Mouse (Mus musculus) monocyte, adult 2 months (primary cell): ENCODE measurements around the gene Mex3d.
A peak's percentile ranks its signal among the peaks of the same experiment; 100 is the strongest.

ENCODE experiments used
- DNase-seq, 2 experiments: peaks; one replicate each; pipeline ENCODE4 v3.0.0; 2022; ENCODE audit warnings: low spot score in 2 of 2, low read depth in 1 of 2

The Mex3d gene

DNA sequence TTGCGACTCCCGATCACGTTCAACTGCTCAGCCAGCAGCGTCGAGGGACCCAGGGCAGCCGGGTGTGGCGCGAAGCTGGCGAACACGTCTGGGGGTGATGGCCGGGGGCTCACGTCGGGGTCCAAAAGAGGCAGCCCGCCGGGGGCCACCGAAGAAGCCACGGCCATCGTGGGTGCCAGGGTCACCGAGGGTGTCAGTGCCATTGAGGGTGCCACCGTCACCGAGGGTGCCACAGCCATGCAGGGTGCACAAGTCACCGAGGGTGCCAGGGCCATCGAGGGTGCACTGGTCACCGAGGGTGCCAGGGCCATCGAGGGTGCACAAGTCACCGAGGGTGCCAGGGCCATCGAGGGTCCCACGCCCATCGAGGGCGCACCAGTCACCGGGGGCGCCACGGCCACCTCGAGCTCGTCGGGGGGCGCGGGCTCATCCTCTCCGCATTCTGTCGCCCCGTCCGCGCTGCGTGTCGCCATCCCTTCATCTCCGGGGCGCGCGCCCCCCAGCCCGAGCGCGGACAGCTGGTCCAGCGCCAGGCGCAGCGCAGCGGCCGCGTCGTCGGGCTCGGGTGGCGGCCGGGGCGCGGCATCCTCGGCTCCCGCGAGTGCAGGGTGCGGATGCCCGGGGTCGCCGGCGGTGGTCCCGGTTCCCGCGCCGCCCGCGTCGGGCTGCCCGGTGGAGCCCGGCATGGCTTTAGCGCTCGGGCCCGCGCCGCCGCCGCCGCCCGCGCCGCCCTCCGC is 556 bp downstream of the Mex3d start:
- no peak for DNase-seq

DNA sequence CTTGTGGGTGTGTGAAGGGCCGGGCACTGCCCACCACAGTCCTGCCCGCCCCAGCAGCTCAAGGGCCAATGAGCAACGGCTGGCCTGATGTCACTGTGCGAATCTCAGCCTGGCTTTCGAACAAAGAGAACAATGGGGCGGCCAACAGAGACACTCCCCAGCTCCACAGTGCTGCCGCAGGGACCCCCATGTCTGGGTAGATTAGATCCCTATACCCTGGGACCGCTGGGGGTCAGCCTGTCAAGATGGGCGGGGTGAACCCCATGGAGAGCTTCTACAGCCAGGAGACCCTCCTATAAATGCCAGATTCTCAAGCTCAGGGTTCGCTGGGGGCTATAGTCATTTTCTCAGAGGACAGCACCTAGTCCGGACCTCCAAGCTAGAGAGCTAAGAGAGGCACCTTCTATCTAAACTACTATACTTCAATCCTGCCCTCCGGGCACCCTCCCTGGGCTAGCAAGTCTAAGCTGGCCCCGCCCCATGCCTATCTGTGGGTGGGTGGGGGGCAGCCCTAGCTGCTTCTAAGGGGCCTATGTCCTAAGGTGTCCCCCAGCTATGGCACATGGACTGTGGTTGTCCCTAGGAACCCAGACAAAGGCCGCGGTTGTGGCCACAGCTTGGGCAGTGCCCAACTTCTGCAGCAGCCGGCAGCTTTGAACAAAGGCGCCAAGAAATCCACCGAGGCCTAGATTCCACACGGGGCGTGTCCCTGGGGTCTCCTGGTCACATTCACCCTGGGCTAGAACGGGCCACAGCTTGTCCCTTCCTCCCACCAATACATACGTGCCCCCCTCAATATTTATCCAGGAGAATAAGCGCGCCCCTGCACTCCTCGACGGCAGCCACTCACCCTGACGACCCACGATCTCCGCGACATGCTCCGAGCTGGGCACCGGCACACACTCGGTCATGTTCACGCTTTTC is 1.4 kb downstream of the Mex3d start:
- no peak for DNase-seq

DNA sequence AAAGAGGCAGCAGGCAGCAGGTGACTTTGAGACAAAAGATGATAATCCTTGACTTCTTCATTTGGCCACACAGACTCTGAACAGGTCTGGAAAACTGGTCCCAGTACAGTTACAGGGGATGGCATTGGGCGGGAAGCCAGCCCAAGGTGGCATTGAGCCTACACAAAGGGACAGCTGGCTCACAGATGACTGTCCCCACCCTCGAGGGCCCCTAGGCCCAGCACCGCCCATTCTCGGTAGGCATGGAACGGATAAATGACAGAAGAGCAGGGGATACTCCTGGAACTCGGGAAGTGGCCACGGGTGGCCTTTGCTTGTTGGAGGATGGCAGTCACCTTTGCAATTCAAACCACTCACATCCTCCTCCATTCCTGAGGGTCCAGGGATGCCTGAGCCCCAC is 2.1 kb downstream of the Mex3d start:
- DNase-seq, result no peak

DNA sequence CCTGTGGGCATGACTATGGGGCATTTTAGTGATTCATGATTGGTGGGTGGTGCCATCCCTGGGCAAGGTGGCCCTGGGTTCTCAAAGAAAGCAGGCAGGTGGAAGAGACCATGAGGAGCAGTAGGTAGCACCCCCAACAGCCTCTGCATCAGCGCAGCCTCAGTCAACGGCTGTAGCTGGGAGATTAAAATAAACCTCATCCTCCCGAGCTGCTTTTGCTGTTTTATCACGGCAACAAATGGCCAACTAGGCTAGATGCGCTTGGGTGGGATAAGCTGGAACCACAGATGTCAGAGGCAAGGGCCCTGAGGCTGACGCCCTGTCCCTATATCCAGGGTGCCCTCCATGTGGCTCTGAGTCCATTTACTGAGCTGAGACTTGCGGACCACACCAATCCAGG is 2.8 kb downstream of the Mex3d start:
- no peak for DNase-seq

DNA sequence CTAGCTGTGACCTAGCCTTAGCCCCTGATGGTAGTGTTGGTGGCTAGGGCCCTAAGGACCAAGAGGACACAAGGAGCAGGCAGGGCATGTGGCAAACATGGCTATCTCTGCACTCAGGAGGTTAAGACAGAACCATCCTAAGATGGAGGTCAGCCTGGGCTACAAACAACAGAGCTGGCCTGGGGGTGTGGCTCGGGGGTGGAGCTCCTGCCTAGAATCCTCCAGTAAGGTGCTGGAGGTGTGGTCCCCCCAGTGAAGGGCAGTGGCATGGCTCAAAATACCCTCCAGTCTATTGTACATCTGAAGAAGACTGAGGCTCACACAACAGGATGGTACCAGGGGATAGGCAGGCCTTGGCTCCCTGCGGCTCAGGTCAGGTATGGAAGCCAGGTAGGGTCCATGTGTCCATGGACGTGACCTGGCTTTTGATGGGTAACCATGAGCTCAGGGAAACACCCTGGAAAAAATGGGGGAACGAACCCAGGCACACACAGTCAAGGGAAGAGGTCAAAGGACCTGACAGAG is 3.3 kb downstream of the Mex3d start:
- DNase-seq, result no peak

DNA sequence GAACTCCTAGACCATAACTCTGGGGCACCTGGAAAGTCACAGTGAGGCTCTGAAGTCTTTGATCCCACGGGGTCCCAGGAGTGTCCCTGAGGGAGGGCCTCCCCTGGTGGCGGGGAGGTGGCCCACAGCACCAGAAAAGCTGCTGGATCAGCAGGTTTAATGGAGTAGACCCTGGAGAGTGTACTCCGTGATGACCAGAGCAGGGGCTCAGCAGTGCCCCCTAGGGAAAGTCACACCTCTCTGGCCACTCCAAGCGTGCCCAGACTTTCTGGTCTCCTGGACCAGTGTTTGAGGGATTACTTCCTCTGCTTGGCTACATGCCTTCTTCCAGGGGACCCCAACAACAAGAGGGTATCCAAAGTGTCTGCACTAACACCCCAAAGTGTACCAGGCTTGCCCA is 4.0 kb downstream of the Mex3d start:
- DNase-seq, result no peak

DNA sequence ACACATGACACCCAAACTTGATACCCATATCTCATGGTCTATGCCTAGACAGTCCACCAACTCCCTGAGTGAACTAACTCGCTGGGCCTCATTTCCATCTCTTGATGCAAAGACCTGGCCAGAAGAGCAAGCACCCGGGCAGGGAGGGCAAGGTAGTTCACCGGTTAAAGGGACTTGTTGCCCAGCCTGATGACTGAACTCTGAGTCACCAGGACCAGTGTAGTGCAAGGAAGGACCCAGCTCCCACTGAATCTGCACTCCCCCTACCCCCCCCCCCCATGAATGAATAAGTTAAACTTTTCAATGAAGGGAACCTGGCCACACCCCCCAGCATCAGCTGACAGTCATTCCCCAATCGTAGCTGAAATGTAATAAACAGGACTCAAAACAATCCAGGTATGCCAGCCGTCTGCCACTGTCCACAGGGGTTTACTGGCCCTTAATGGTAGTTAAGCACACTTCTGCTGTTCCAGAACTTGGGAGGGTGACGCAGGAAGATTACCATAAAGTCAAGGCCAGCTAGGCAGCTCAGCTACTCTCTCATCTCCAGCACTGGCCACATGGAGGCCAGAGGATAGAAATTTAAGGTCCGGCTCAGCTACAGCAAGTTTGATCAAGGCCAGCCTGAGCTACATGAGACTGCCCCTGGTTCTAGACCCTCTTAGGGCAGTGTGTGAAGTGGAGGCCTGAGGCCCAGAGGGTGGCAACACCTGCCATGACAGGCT is 4.7 kb downstream of the Mex3d start:
- no peak for DNase-seq

DNA sequence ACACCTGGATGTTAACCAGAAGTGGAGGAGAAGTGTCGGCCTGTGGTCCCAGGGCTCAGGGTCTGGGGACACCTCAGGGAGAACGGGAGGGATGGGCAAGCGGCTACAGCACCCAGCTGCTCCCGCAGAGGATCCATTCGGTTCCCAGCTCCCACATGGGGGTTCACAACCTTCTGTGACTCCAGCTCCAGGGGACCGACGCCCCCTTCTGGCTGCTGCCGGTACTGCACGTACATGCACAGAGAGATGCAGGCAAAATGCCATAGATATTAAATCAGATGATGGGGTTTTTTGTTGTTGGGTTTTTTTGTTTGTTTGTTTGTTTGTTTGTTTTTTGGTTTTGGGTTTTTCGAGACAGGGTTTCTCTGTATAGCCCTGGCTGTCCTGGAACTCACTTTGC is 9.7 kb downstream of the Mex3d start:
- no peak for DNase-seq

DNA sequence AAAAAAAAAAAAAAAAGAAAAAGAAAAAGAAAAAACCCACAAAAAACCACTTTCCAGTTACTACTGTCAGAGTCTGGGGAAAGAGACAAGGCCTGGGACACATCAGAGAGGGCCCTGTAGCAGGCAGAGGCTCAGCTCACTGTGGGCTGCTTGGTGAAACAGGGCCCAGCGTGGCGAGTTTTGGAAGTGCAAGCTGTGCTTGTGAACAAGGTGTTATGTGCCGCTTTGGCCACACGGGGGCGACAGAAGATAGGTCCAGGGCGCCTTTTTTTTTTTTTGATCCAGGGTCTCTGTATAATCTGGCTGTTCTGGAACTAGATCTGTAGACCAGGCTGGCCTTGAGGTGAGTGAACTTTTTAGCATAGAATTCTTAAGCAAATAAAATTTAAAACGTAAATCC is 11.3 kb downstream of the Mex3d start:
- peak; percentile 78 to 80 for DNase-seq

DNA sequence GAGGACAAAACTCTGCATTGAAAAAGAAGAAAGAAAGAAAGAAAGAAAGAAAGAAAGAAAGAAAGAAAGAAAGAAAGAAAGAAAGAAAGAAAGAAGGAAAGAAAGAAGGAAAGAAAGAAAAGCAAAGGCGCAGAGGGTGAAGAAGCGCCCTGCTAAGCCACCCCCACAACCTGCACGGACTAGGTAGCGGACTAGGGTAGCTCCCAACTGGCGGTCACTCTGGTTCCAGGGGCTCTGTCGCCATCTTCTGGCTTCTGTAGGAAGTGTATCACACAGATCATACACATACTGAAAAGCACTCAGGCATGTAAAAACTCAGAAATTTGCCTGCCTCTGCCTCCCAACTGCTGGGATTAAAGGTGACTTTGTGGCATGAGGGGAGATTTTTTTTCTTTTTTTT is 13.4 kb downstream of the Mex3d start:
- peak; percentile 45 to 60 for DNase-seq

DNA sequence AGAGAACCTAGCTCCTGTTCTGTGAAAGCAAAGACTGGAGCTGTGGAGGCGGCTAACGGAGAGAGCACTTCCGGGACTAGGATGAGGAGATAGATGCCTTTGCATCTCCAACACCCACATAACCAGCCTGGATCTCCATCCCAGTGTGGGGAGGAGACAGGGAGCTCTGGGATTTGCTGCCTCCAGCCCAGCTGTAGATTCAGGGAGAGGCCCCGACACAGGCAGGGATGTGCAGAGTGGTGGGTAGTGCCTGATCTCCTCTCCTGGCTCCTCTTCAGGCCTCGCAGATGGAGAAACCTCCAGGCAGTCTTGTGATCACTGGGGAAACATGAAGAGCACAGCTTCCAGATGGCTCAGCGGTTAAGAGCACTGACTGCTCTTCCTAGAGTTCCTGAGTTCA is 14.8 kb downstream of the Mex3d start:
- no peak for DNase-seq

DNA sequence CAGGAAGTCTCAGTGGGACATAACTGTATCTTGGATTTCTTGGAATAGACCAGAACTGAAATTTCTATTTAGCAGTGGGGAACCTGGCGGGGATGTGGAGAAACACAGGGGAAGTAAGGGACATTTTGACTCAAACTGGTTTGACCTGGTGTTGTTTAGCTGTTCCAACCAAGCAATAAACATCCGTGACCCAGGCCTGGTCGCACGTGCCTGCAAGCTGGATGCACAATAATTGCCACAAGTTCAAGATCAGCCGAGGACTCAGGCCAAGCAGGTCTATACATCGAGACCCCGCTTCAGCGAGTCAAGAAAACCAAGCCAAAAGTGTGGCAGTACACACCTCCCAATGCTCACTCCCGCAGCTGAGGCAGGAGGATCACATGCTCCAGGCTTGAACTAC is 15.5 kb downstream of the Mex3d start:
- DNase-seq, result no peak

DNA sequence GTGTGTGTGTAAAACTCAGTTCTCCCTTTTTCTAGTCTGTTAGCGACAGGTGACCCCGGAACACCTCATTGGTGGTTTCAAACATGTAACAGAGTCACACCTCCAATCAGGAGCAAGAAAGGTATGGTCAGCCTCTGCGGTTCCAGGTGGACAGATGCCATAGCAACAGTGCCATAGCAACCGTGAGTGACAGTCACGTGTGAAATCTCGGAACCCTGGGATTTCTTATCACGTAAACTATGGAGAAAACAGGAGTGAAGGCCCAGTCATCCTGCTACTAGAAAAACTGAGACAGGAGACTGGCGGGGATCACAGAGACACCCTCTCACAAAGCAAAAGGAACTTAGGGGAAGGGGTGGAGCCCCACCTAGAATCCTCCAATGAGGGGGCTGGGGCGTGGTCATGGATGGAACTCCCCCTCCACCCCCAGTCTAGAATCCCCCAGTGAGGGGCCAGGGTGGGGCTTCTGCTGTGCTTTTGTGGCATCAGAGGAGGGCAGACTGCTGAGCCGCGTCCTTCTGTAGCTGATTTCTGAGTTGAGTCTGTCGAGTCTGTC is 16.0 kb downstream of the Mex3d start:
- no peak for DNase-seq

DNA sequence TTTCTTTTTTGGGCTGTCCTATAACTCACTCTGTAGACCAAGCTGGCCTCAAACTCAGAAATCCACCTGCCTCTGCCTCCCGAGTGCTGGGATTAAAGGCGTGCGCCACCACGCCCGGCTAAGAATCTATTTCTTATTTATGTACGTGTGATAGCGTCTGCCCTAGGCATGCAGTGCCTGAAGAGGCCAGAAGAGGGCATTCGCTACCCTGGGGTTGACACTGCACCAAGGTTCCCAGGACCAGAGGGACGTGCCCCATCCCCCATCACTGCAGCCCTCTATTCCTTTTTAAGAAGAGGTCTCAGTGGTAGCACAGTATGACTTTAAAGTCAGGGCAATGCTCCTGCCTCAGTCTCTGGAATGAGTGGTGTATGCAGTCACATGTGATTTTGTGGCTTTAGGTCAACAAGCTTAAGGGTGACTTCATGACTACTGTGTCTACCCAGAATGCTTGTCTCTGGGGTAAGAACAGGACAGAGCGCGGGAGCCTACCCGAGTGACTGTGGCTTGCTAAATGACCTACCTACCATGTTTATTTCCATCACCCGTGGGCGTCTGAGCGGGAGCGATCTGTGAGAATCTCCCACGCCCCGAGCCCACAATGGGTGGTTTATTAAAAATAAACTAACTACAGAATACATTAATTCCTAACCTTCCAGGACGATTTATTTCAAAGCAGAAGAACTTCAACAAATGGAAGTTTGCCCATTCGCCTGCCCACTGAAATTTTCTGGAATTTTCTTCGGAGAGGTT is 17.3 kb downstream of the Mex3d start:
- DNase-seq, result no peak

DNA sequence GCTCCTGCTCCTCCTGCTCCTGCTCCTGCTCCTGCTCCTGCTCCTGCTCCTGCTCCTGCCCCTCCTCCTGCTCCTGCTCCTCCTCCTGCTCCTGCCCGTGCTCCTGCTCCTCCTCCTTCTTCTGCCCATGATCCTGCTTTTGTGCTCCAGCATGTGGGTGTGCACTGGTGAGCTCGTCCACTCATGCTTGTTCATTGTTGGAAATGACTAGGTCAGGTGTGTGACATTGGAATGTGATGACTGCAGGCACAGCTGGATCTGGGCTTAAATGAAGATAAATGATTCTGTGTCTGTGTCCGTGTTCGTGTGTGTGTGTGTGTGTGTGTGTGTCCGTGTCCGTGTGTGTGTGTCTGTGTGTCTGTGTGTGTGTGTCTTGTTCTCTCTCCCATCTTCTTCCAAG is 19.1 kb downstream of the Mex3d start:
- no peak for DNase-seq

DNA sequence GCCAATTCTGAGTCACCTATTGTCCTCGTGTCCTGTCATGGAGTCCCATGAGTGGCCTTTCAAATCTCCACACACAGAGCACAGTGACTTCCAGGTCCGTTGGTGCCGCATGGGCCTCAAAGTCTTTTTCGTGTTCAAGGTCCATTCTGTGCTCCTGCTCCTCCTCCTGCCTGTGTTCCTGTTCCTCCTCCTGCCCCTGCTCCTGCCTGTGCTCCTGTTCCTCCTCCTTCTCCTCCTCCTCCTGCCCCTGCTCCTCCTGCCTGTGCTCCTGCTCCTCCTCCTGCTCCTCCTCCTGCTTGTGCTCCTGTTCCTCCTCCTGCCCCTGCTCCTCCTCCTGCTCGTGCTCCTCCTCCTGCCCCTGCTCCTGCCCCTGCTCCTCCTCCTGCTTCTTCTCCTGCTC is 19.5 kb downstream of the Mex3d start:
- DNase-seq, result no peak

DNA sequence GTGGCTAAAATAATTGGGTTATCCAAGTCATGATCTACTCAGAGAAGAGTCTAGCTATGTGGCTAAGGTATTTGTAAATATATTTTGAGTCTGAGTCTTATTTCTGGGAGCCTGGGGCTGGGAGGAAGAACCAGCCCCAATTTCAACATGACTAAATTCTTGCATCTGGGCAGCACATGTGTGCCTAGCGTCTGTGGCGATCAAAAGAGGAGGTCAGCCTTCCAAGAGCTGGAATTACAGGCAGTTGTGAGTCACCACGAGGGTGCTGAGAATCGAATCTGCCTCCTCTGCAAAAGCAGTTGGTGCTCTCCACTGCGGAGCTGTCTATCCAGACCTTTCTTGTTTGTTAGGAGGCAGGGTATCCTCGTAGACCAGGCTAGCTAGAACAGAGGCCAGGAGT is 21.7 kb downstream of the Mex3d start:
- no peak for DNase-seq

DNA sequence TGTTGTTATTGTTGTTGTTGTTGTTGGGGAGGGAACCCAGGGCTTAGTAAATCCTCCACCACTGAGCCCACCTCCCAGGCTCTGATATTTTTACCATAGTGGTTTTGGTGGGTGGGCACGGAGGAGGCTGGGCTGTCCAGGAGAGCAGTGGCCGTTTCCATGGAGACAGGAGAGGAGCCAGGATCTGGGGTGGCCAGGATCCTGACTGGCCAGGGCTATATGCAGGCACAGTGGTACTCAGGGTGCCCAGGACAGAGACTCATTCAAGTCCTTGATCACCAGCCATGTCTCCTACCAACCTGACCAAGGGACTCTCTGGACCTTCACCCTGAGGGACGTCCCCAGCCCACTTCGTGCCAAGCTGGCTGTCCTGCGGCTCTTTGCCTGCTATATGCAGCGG is 23.7 kb downstream of the Mex3d start:
- DNase-seq, result no peak

DNA sequence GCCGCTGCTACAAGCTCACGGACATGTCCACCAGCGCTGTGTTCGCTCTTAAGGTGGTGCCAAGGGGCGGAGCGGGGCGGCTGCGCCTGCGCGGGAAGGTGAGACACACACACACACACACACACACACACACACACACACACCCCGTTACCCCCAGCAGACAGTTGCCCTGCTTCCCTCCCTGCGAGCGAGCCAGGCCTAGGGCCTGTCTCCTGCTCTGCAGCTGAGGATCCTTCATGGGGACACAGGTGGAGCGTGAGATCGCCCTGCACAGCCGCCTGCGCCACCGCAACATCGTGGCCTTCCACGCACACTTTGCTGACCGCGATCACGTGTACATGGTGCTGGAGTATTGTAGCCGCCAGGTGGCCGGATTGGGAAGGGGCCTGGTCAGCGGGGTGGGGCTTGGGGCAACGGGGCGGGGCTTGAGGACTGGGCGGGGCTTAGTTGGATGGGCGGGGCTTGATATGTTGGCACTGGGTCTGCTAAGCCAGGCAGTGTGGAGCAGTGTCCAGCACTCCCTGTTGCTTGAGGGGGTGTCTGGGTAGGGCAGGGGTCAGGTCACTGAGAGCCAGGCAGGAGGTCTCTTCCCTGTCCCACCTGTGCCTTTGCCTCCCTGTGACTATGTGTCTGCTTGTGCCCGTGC is 29.3 kb downstream of the Mex3d start:
- no peak for DNase-seq

DNA sequence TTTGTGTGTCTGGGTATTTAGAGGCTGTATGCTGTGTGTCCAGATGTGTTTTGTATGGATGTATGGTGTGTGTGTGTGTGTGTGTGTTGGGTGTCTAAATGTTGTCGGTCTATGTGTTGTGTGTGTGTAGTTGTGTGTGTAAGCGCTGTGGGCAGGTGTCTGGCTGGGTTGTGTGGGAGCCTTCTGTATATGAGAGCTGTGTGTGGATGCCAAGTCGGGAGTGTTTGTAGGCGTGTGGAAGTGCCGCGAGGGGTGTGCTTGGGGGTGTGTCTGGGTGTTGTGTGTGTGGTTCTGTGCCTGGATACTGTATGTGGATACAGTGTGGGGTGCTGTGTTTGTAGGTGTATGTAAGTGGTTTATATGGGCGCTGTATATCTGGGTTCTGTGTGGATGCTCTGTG is 30.1 kb downstream of the Mex3d start:
- DNase-seq, result no peak
